Mouse (Mus musculus) heart, adult 11 months (tissue): ENCODE data around the gene Mamdc2.

ENCODE experiments used
- DNase-seq: peaks from one replicate; pipeline ENCODE4 v3.0.0; 2022

Gene Mamdc2

DNA sequence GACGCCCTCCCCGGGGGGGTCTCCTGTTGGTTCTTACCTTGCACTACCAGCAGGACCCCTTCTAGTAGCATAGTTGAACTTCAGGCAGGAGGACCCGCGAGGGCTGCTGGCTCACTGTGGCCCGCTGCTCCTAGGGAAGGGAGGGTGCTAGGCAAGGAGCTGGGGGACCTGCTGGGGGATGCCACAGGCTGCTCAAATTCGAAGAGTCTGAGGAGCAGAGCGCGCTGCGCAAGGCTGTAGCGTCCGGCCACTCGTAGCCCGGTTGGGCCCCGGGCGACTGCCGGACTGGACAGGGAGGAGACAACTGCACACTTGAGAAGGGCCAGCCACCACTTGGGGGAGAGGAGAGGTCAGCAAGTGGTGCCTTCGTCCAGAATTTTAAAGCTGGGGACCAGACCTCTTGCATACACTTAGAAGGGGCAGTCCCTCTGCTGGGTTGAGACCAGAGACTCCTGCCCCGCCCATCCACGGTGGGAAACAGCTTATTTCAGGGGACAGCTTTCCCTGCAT is at the start of gene Mamdc2:
Gene Mamdc2 (minus strand): TSS at position 455 of the 510 bp plus-strand sequence.
- DNase-seq, result peak; percentile 93

DNA sequence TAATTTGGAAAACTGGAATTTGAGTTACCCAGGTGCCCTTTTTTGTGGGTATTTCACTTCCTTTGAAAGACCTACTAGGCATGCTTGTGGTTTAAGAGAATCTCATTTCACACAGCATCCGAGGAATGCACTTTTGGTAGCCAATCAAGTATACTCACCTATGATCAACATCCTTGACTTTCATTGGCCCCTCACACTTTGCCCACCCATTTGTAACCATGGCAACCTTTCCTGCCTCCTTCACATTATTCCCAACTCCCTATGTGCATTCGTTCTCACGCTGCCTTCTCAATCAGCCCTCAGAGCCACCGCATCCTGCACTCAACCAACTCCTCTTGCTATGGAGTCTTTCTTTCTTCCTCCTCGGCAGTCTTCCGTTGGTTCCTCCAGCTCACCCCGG is 49.8 kb upstream of the Mamdc2 start:
- DNase-seq, result peak; percentile 79

DNA sequence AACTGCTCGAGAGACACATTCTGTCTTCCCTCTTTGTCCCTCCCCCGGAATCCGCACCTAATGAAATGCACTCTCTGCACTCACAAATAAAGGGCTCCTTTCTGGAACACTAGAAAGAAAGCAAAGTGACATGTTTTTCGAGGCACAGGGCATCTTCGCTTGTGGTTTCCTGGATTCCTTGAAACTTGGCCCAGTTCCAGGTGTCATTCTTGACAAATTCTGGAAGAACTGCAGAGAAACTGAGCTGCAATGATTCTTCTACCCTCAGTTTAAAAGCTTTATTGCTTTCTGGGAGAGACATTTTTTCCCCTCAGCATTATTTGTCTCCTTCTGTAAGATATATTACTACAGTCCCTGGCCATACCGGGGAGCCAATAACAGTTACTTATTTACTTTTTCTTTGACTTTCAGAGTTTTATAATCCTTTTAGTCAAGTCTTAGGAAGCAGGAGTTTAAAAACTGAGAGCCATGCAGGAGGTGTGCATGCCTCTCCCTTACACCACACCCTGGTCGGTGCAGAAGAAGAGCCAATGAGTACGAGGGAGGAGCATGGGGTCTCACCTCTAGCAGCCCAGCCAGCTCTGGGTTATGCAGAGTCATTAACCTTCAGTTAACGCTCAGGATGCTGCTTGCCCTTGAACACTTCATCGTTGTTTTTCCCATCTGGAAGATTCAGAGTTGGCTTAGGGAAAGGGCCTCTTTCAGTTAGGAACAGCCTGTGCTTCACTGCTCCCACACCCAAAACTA is 49.1 kb upstream of the Mamdc2 start:
- DNase-seq, result peak; percentile 37

- peak; percentile 68 for DNase-seq
Measured at GRCm38 (mm10) chr19:23496536-23496935, 48.3 kb upstream of the Mamdc2 start.

DNA sequence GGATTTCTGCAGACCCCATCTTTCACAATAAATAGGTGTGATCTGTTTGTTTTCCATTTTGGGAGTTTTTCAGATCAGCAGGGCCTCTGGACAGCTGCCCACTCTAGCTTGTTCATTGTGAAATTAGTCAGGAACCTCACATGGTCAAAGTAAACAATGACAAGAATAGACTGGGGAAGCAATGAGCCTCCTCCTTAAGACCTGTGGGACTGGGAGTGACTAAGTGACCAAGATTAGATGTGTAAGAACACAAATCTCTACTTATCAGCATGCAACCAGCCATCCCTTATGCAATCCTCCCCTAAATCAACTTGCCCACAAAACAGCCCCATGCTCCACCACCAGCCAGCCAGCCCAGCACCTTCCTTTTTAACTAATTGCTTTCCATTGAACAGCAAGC is 44.4 kb upstream of the Mamdc2 start:
- peak; percentile 81 for DNase-seq

- peak; percentile 61 for DNase-seq
Measured at GRCm38 (mm10) chr19:23490703-23491102, 42.5 kb upstream of the Mamdc2 start.

GRCm38 (mm10) chr19:23489780-23490179 is 41.5 kb upstream of the Mamdc2 start:
- peak; percentile 95 for DNase-seq

DNA sequence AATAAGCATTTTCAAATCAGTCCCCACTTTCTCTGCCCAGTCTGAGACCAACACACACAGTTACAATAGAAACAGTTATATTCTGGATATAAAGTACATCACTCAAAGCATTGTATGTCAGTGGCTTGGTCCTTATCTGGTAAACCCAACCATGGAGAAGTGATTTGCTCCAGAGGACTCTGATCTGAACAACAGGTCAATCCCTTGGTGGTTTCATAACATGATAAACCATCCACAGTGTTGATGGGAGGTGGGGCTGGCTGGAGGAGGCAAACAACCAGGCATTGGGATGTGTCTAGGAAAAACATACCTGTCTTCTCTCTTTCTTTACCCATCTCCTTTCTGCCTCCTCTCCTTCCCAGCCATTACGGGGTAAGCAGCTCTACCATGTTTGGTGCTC is 39.2 kb upstream of the Mamdc2 start:
- DNase-seq, result peak; percentile 48

DNA sequence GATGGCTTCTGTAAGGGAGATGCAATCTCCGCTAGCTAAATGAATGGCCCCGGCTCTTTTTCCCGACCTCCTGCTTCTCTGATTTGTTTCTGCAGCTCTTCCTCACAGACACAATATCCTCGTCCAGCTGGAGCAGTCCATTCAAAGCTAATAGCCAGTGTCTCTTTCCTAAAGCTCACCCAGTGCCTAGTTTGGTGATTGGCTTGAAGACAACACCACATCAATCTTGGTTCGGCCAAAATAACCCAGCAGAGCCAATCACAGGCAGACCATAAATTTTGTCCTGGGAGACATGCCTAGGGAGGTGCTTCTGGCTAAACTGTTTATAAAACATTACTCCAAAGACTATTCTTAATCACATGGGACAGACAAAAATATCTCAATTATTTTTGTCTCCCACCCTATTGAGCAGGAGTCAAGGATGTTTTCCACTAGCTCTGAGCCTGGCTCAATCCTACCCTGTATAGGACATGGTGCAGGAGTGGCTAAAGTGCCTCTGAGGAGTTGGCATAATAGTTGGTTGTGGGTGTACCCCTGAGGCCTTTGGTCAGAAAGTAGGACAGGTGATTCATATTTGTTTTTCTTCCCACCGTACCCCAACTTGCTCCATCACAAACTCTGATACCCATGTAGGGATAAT is 38.5 kb upstream of the Mamdc2 start:
- peak; percentile 81 for DNase-seq

DNA sequence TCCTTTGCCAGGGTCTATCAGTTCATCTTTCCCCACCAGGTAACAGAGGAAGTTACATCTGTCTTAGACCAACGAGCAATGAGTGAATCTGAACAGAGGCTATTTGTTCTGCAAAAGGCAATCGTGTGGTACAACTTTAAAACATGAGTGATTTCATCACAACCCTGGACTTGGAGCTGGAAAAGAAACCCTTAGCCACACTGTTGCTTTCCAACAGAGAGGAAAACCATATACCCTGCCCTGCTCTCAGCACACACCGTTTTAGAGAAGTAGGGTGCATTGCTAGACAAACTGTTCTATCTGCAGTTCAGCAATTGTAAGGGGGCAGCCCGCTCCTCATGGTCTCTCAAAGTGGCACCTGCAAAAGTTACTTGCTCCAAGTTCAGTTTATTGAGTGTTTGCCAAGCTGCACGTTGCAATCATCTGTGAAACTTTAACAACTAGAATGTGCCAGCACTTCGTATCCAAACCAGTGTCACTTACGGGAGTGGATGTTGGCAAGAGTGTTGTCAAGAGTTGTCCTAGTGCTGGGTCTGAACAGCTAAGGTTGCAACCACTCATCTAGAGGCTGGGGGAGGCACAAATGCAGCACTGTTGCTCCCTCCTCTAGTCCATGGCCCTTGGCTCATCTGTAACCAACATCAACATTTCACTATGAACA is 37.8 kb upstream of the Mamdc2 start:
- DNase-seq, result peak; percentile 35

DNA sequence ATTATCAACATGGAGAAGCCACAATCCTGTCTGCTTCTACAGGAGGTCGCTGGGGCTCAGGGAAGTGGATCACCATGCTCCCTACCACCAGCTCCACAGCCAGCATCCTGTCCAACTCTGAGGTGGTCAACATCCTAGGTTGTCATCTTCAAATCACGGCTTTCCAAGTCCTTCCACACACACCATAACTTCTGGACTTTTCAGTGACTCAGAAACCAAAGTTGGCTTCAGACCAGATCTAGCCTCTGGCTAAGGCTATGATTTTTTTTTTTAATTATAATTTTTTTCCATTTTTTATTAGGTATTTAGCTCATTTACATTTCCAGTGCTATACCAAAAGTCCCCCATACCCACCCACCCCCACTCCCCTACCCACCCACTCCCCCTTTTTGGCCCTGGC is 34.3 kb upstream of the Mamdc2 start:
- DNase-seq, result peak; percentile 57

DNA sequence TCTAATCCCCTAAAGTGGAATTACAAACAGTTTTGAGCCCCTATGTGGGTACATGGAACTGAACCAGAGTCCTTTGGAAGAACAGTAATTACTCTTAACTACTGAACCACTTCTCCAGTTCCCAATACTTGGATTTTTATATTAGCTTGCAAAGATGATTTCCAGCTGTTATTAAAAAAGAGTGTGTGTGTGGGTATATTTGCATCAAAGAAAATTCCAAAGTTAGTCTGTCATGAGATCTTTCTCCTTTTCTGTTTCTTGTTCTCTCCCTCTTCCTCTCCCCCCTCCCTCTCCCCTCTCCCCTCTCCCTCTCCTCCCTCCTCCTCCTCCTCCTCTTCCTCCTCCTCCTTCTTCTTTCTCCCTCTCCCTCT is 31.3 kb upstream of the Mamdc2 start:
- no peak for DNase-seq

GRCm38 (mm10) chr19:23478895-23479596 is 30.8 kb upstream of the Mamdc2 start:
- DNase-seq, result peak; percentile 86

DNA sequence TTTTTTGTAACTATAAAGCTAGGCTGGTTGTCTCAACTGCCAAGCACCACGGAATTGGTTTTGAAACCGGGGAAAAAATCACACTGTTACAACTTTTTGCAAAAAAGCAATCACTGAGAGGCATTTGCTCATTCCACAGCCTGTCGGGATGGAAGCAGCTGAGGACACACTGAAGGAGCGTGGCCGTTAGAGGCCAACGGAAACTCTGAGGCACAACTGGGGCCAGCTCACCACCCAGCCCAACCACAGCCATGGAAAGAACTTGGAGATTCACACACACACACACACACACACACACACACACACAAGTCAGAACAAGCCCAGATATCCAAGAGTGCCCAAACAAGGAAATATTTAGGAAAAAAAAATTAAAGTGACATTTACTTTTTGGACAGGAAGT is 29.6 kb upstream of the Mamdc2 start:
- DNase-seq, result peak; percentile 88

GRCm38 (mm10) chr19:23467866-23468265 is 19.6 kb upstream of the Mamdc2 start:
- peak; percentile 68 for DNase-seq

DNA sequence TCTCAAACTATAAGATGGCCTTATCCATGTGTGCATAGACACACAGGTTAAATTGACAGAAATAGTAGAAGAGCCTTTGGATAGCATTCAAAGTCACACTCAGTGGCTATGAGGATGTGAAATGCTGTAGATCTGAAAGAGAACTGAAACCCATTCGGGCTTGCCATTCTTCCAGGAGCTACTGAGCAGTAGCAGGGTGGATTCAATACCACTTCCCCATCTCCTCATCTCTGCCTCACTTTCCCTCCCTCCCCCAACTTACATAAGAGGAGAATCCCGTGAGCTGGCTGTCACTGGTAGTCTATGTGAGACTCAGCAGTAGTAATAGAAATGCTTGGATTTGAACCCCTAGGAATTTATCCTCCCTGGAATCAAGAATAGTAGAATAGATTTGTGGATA is 18.8 kb upstream of the Mamdc2 start:
- peak; percentile 91 for DNase-seq

DNA sequence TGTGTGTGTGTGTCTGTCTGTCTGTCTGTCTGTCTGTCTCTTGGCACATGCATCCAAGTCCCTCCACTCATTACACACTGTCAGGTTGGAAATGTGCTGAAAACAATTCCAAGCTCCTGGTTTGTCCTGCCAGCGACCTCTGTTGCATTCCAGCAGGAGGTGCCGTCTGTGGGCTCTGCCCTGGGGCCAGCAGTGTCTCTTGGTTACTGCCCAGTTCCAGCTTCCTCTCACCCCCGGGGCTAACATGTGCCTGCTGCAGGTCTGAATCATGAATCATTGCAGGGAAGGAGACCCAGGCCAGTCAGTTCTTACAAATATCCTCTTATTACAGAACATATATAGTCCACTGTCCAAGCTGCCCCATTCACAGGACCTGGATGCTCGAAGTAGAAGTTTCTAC is 9.2 kb upstream of the Mamdc2 start:
- no peak for DNase-seq

GRCm38 (mm10) chr19:23451361-23451760 is 3.1 kb upstream of the Mamdc2 start:
- DNase-seq, result no peak

- DNase-seq, result peak; percentile 92
Measured at GRCm38 (mm10) chr19:23447221-23447987, 838 bp downstream of the Mamdc2 start.

GRCm38 (mm10) chr19:23444910-23445845 is 3.1 kb downstream of the Mamdc2 start:
- peak; percentile 85 for DNase-seq

DNA sequence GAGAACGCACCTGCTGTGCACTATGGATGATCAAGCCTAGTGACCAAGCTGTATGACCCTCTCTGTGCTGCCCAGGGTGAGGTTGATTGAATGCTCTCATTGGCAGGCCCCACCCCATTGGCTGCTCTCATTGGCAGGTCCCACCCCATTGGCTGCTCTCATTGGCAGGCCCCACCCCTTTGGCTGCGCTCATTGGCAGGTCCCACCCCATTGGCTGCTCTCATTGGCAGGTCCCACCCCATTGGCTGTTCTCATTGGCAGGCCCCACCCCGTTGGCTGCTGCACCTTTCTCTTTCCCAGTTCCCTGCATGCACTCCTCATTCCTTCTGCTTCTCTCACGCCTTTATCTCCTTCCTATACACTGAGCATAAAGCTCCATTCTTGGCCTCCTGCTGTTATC is 12.5 kb downstream of the Mamdc2 start:
- DNase-seq, result no peak
